In the genomic region with DNA sequence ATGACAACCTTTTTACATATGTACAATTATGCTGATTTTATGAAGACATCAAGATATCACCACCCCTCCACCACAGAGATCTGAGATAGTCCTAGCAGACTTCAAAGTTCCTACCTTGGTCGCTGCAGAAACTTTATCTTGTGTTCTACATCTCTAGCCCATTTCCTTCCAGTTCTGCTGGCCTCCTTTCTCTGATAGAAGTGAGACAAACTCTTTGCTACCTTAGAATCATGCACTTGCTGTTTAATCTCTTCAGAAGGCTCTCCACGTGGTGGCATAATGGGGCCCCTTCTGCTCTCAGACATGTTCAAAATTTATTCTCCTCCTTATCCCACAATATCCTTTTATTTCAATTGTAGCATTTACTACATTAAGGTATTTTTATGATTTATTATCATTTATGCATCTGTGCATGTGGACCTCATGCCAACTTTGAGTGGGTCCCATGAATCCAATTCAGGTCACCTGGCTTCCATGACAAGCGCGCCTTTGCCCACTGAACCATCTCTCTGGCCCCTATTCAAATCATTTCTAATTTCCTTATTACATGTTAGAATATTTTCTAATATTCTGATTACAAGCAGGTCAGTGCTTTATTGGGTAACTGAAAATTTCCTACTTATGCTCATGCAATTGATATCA, we compare ENCODE assay signal across 21 mouse cellular contexts. TPM values are rescaled to one million over a fixed set of nuclear protein-coding genes. Genes with fewer than 3 reads are reported as not detected.
DNase-seq lines count a peak whose midpoint lies in the region; ATAC-seq and TF ChIP-seq lines count a peak whose summit lies in the region.
"Had no signal": no experiment of that assay in that cellular context is flagged by ENCODE, and none has a peak within 500 bp of the region (broad histone marks: within the 10 kb centered on the region; RNA-seq: fewer than 3 reads in every experiment).

No protein-coding gene starts in this region.

- H3K4me3 ChIP-seq in liver, embryonic 13.5 days (replicated peaks): 0 out of 2 replicates have a peak overlapping the region, but pooled peaks have one; percentile 94
- H3K4me3 ChIP-seq in liver, embryonic 11.5 days (ENCODE audit: low read depth, low read length): no peak overlapping the region
- H3K4me3 ChIP-seq in E14TG2a.4 (replicated peaks; ENCODE audit: low read length): 0 out of 2 replicates have a peak overlapping the region, but pooled peaks have one; percentile 100
- H3K4me3 ChIP-seq in forebrain, embryonic 13.5 days: no peak overlapping the region
- H3K4me3 ChIP-seq: hindbrain, embryonic 12.5 days had no signal

- TF ChIP-seq CTCF in E14TG2a.4 (conservative IDR thresholded peaks at IDR 0.05; ENCODE audit: low read length): no peak

- no peak overlapping the region for H3K27ac ChIP-seq in liver, embryonic 13.5 days
- H3K27ac ChIP-seq in liver, embryonic 11.5 days (ENCODE audit: low read depth, low read length): no peak overlapping the region
- H3K27ac ChIP-seq in forebrain, embryonic 13.5 days: no peak overlapping the region
- H3K27ac ChIP-seq: embryonic facial prominence, embryonic 15.5 days; heart, embryonic 13.5 days; hindbrain, embryonic 12.5 days had no signal

- H3K4me1 ChIP-seq in liver, embryonic 13.5 days (replicated peaks): peaks cover 43% of the 10 kb centered on the region
- H3K4me1 ChIP-seq in liver, embryonic 11.5 days (replicated peaks; ENCODE audit: control insufficient read depth, insufficient read depth, low read length): 0 out of 2 replicates have a peak, but pooled peaks cover 9% of the 10 kb centered on the region
- H3K4me1 ChIP-seq in E14TG2a.4 (replicated peaks; ENCODE audit: low read depth, low read length): peaks cover 21% of the 10 kb centered on the region
- H3K4me1 ChIP-seq in forebrain, embryonic 13.5 days: peaks cover 19% of the 10 kb centered on the region

- no peaks in the 10 kb centered on the region for H3K27me3 ChIP-seq in liver, embryonic 13.5 days
- H3K27me3 ChIP-seq in liver, embryonic 11.5 days (replicated peaks; ENCODE audit: control insufficient read depth, insufficient read depth, low read length): no peaks in the 10 kb centered on the region
- H3K27me3 ChIP-seq in E14TG2a.4 (ENCODE audit: insufficient read depth, low read length): no peaks in the 10 kb centered on the region
- no peaks in the 10 kb centered on the region for H3K27me3 ChIP-seq in forebrain, embryonic 13.5 days
- H3K27me3 ChIP-seq: CH12.LX; embryonic facial prominence, embryonic 15.5 days; heart, embryonic 13.5 days; hindbrain, embryonic 12.5 days; Patski had no signal

- ATAC-seq in liver, embryonic 13.5 days (ENCODE audit: low read depth): no peak
- no peak for ATAC-seq in liver, embryonic 11.5 days (replicated peaks; ENCODE audit: low FRiP score)
- ATAC-seq in activated CD4-positive, CD25-positive, alpha-beta regulatory T cell, adult 4 months: peak; percentile 12
- no peak for ATAC-seq in forebrain, embryonic 13.5 days
- ATAC-seq: Patski had no signal

- no peak overlapping the region for H3K4me2 ChIP-seq in liver, embryonic 13.5 days
- H3K4me2 ChIP-seq in liver, embryonic 11.5 days: no peak overlapping the region
- H3K4me2 ChIP-seq in forebrain, embryonic 13.5 days: no peak overlapping the region

- no peaks in the 10 kb centered on the region for H3K9me3 ChIP-seq in liver, embryonic 13.5 days (replicated peaks)
- H3K9me3 ChIP-seq in liver, embryonic 11.5 days (ENCODE audit: control insufficient read depth, low read length): no peaks in the 10 kb centered on the region
- H3K9me3 ChIP-seq in E14TG2a.4 (ENCODE audit: low read length): no peaks in the 10 kb centered on the region
- H3K9me3 ChIP-seq in forebrain, embryonic 13.5 days (replicated peaks): no peaks in the 10 kb centered on the region
- H3K9me3 ChIP-seq: embryonic facial prominence, embryonic 15.5 days; heart, embryonic 13.5 days; hindbrain, embryonic 12.5 days had no signal

- DNase-seq in liver, embryonic 13.5 days: no peak
- DNase-seq in liver, embryonic 11.5 days (ENCODE audit: low spot score): no peak
- peak; percentile 55 for DNase-seq in 416B (ENCODE audit: low read depth)
- DNase-seq in urinary bladder, postnatal 36 days (ENCODE audit: low spot score in 2 of 2): no peak
- DNase-seq: adrenal gland, adult 2 months; adrenal gland, postnatal 25 days; cerebellum, adult 2 months; cerebellum, postnatal 10 days; embryo, embryonic 11 days; forebrain, postnatal 0 days; gastrocnemius, postnatal 25 days; heart, postnatal 36 days; kidney, adult 11 months had no signal

- H3K9ac ChIP-seq in liver, embryonic 13.5 days: no peak overlapping the region
- no peak overlapping the region for H3K9ac ChIP-seq in liver, embryonic 11.5 days (ENCODE audit: low read depth, low read length)
- no peak overlapping the region for H3K9ac ChIP-seq in forebrain, embryonic 13.5 days
- H3K9ac ChIP-seq: embryonic facial prominence, embryonic 15.5 days; heart, embryonic 13.5 days; hindbrain, embryonic 12.5 days had no signal

- peaks cover 22% of the 10 kb centered on the region for H3K36me3 ChIP-seq in liver, embryonic 13.5 days
- peaks cover 8% of the 10 kb centered on the region; the same call in 1 of the 2 replicates for H3K36me3 ChIP-seq in liver, embryonic 11.5 days (ENCODE audit: control insufficient read depth, insufficient read depth, low read length)
- H3K36me3 ChIP-seq in E14TG2a.4 (ENCODE audit: insufficient read depth, low read length): peaks cover 21% of the 10 kb centered on the region
- H3K36me3 ChIP-seq in forebrain, embryonic 13.5 days (ENCODE audit: poor library complexity, severe bottlenecking): peaks cover 20% of the 10 kb centered on the region

- 58% methylated on average over 4 of the region's 4 CpGs for WGBS in liver, embryonic 13.5 days (ENCODE audit: insufficient replicate concordance)
- WGBS in liver, embryonic 11.5 days: 74% methylated on average over 4 of the region's 4 CpGs
- 90% methylated on average over 4 of the region's 4 CpGs for WGBS in forebrain, embryonic 13.5 days

RNA-seq across cellular contexts. Expression of gene Psmc6, which starts 1.4 kb away (rescaled TPM):
- polyA plus RNA-seq in liver, embryonic 13.5 days (2015; fragmentation: Nextera tagmentation; extraction: Ambion mirVana): 112 and 143 TPM in 2 replicates
- 178 and 191 TPM in 2 replicates for polyA plus RNA-seq in liver, embryonic 11.5 days (2014; fragmentation: Nextera tagmentation; extraction: Ambion mirVana)
- polyA plus RNA-seq in activated CD4-positive, CD25-positive, alpha-beta regulatory T cell, adult 4 months (2017; shearing (Covaris generic)): 100 to 1,000 TPM; 143 to 183 TPM
- polyA plus RNA-seq in forebrain, embryonic 13.5 days (2015; fragmentation: Nextera tagmentation; extraction: Ambion mirVana): 200 and 220 TPM in 2 replicates

RNA-seq across cellular contexts. Expression of gene Ero1l, which starts 9.6 kb away (rescaled TPM):
- polyA plus RNA-seq in liver, embryonic 13.5 days (2015; fragmentation: Nextera tagmentation; extraction: Ambion mirVana): 35.0 and 46.9 TPM in 2 replicates
- polyA plus RNA-seq in liver, embryonic 11.5 days (2014; fragmentation: Nextera tagmentation; extraction: Ambion mirVana): 64.4 and 78.9 TPM in 2 replicates
- 10 to 100 TPM; 26.5 to 32.2 TPM for polyA plus RNA-seq in activated CD4-positive, CD25-positive, alpha-beta regulatory T cell, adult 4 months (2017; shearing (Covaris generic))
- 23.7 and 31.7 TPM in 2 replicates for polyA plus RNA-seq in forebrain, embryonic 13.5 days (2015; fragmentation: Nextera tagmentation; extraction: Ambion mirVana)

RNA-seq across cellular contexts. Expression of gene Styx, which starts 22.7 kb away (rescaled TPM):
- 22.9 and 24.7 TPM in 2 replicates for polyA plus RNA-seq in liver, embryonic 13.5 days (2015; fragmentation: Nextera tagmentation; extraction: Ambion mirVana)
- 40.1 and 46.9 TPM in 2 replicates for polyA plus RNA-seq in liver, embryonic 11.5 days (2014; fragmentation: Nextera tagmentation; extraction: Ambion mirVana)
- 10 to 100 TPM; 11.4 to 23.6 TPM for polyA plus RNA-seq in activated CD4-positive, CD25-positive, alpha-beta regulatory T cell, adult 4 months (2017; shearing (Covaris generic))
- polyA plus RNA-seq in forebrain, embryonic 13.5 days (2015; fragmentation: Nextera tagmentation; extraction: Ambion mirVana): 49.3 and 50.9 TPM in 2 replicates

Comparison
In these comparisons a context has a peak if more than half of its experiments do, and no peak if none do; other contexts are left out.
1. H3K4me3 ChIP-seq: peak in liver, embryonic 13.5 days (single experiment) and E14TG2a.4 (single experiment); none in liver, embryonic 11.5 days (single experiment) and forebrain, embryonic 13.5 days (single experiment).